Mouse (Mus musculus) 3T3-L1 (cell line): ENCODE measurements around the gene Rbbp4.
A peak's percentile ranks its signal among the peaks of the same experiment; 100 is the strongest.
"Not testable (repeated sequence)": the region's sequence is repeated elsewhere in the genome, so short reads cannot be mapped to it uniquely, and the experiment has no call there.

Experiments
- DNase-seq: peaks from one replicate; pipeline ENCODE4 v3.0.0-alpha.2; 2015; ENCODE audit warnings: low read depth, low spot score

The Rbbp4 gene

GRCm38 (mm10) chr4:129335216-129336074 lies at the start of gene Rbbp4, which contains the start of gene Zbtb8os:
Rbbp4 (minus strand) TSS chr4:129335370.
Zbtb8os (plus strand) TSS chr4:129335695.
- DNase-seq, result peak; percentile 97

- peak; percentile 32 for DNase-seq
Measured at GRCm38 (mm10) chr4:129384440-129384839, 49.3 kb upstream of the Rbbp4 start.

DNA sequence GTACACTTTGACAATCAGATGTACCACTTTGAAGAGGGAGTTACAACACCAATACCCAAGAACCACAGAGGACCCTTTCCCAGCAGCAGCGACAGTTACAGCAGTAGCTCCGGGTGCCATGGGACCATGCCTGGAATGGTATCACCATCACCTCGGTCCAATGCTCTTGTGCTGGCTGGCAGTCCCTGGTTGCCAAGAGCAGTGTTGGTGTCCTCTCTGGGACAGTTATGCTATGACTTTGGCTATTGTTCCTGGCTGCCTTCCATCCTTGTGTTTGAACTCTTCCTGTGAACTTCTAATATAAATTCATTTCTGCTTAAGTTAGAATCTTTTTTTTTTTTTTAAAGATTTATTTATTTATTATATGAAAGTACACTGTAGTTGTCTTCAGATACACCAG lies 48.4 kb upstream of the Rbbp4 start:
- no peak for DNase-seq

DNA sequence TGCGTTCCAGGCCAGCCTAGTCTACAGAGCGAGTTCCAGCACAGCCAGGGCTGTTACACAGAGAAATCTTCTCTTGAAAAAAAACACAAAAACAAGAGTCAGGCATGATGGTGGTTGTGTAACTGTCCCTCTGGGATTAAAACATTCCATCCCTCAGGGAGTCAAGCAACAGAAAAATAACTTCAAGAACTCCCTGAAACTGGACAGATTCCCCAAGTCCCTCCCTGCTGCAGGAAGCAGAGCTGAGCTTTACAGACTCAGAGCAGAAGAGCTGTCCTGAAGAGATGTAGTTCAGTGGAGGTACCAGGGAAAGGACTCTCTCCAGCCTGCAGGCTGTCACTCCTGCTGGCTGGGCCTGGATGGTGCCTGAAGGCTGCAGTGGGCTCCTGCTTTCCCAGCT lies 47.3 kb upstream of the Rbbp4 start:
- DNase-seq, result peak; percentile 39

DNA sequence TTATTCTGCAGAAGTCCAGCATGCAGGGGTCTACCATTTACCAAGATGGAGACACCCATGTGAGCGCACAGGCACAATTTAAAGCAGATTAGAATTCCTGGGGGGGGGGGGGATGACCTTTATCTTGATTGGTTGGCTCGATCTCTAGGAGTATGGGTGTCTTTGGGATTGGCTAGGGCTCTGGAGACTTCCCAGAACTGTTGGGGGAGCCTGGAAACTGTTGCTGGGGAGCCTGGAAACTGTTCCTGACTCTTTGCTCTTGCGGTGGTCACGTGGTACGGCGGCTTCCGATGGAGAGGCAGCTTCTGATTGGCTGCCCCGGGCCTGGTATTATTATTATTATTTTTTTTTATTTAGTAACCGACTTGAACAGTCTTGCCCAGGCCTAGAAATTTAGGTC lies 46.9 kb upstream of the Rbbp4 start:
- DNase-seq, result no peak

GRCm38 (mm10) chr4:129381148-129381547 lies 46.0 kb upstream of the Rbbp4 start:
- no peak for DNase-seq

GRCm38 (mm10) chr4:129379805-129380204 lies 44.6 kb upstream of the Rbbp4 start:
- DNase-seq, result no peak

GRCm38 (mm10) chr4:129377601-129378390 lies 42.6 kb upstream of the Rbbp4 start, which contains the start of gene Zbtb8a:
Zbtb8a (minus strand) TSS chr4:129378116.
- peak; percentile 52 for DNase-seq

GRCm38 (mm10) chr4:129376961-129377545 lies 41.9 kb upstream of the Rbbp4 start:
- DNase-seq, result peak; percentile 28

DNA sequence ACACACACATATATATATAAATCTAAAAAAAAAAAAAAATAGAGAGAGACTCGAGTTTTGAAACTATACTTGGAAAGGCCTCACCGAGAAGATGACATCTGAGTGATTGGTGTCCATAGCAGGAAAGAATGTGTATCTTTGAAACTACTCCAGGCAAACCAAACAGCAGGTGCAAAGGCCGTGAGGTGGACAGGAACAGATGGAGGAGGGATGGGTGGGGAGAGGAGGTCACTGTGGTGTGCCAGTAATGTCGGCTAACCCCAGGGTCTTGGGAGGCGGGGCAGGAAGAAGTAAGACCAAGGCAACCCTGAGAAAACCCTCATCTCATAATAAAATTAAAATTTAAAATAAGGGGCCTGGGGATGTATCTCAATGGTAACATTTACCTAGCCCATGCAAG lies 40.7 kb upstream of the Rbbp4 start:
- no peak for DNase-seq

GRCm38 (mm10) chr4:129375000-129375399 lies 39.8 kb upstream of the Rbbp4 start:
- no peak for DNase-seq

DNA sequence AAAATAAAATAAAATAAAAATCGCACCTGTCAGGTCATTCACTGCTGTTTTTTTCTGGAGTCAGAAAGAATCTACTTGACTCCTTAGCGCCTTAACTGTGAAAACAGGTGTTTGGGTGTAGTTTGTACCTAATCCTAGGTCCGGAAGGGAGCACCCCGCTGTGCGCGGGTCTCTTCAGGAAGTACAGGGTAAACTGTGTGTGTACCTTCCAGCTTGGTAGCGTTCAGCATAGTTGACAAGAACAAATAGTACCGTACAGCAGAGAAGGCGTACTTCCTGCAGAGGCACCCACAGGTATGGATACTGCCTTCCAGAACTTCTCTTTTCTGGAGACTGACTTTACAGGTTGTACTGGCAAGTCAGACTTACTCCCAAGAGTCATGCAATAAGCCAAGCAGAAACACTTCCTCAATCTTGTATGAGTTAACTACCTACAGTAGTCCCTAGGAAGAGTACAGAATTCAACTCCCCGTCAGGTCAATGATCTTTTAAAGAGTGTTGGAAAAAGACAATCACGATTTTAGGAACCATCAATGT lies 39.1 kb upstream of the Rbbp4 start:
- DNase-seq, result no peak

DNA sequence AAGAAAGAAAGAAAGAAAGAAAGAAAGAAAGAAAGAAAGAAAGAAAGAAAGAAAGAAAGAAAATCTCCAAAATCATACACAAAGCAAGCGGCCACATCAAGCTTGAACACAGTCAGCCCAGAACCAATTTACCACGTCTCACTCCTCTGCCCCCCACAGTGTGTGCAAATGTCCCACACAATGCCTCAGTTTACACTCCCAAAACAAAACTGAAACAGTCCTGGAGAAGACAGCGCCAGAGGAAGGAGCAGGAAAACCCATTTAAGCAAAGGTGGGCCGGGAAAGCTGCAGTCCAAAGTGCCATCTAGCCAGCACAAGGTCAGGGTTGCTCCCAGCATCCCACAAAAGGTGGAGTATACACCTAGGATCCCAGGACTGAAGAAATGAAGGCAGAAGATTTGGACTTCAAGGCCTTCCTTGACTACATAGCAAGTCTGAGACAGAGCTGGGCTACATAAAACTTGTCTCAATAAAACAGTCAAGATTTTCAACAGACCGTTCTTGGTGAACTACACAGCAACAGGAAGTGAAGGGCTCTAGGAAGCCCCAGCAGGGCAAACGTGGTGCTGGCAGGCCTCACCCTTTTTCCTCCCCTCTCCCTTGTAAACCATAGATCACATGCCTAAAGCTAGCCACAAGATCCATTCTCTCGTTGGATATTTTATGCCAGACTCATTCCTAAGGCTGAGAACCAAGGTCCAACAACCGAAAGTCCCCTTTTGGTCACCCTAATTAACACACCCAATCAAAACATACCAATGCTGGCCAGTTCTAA lies 38.2 kb upstream of the Rbbp4 start:
- peak; percentile 10 for DNase-seq

DNA sequence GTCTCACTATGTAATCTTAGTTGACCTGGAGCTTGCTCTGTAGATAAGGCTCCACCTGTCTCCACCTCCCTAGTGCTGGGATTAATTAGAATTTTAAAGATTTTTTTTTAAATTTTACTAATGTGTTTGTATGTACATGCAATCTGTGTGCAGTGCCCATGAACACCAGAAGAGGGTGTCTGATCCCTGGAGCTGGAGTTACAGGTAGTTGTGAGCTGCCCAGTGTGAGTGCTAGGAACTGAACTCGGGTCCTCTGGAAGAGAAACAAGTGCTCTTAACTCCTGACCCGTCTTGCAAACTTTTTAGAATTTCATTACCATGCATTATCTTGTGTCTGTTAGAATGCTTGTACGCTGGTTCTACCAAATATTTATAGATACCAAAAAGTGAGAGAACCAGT lies 36.2 kb upstream of the Rbbp4 start:
- no peak for DNase-seq

DNA sequence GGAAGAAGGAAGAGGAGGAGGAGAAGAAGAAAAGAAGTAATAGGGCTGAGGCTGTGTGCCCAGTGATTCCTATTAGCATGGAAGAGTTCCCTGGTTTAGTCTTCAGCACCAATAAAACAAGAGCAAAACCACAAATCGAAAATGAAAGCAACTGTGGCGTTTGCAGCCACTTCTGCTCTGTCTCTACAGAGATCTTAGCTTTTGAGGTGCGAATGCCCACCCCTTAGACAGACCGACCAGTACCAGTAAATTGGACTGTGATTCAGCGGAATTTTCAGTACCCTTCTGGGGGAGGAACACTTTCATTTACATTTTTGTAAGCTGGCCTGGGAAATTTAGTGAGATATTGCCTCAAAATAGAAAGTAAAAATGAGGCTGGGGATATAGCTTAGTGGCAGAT lies 30.1 kb upstream of the Rbbp4 start:
- DNase-seq, result peak; percentile 26

DNA sequence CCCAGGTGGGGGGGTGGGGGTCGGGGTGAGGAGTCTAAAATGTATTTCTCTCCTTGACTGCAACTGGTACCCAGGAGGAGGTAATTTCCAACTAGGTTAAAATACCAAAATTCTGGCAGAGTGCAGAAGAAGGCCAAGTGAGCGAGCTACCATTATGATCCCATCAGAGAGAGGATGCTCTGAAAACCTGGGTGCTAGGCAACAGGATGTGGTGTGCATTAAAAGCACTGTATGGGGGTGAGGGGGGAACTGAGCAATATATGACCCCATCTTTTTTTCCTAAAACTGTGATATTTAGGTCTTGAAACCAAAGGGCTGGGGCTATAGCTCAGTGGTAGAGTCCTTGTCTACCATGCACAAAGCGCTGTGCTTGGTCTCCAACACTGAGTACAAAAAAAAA lies 29.2 kb upstream of the Rbbp4 start:
- no peak for DNase-seq

DNA sequence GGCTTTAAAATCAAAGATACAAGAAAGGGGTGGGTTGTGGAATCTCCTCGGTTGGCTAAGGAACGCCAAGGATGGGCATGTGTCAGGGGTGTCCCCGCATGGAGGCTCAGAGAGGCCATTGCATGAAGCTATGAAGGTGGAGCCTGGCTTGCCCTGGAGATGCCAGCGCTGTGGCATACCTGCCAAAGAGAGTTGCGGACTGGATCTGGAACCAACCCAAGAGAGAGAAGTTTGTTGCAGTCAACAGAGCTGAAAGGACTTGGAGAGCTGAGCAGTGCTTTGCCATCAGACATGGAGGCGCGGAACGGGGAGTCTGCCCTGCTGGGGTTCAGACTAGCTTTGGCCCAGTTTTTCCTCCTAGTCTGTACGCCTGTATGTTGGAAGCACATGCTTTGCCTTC lies 28.3 kb upstream of the Rbbp4 start:
- DNase-seq, result no peak

- no peak for DNase-seq
Measured at GRCm38 (mm10) chr4:129362771-129363170, 27.6 kb upstream of the Rbbp4 start.

DNA sequence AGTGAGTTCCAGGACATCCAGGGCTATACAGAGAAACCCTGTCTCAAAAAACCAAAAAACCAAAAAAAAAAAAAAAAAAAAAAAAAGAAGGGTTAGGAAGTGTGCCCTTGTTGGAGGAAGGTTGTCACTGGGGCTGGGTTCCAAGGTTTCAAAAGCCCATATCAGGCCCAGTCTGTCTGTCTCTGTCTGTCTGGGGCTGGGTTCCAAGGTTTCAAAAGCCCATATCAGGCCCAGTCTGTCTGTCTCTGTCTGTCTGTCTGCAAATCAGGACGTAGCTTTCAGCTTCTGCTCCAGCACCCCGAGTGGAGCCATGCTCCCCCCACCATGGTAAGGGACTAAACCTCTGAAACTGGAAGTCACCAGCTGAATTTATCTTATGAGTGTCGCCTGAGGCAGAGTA lies 27.1 kb upstream of the Rbbp4 start:
- DNase-seq, result not testable (repeated sequence)

GRCm38 (mm10) chr4:129357613-129358163 lies 22.5 kb upstream of the Rbbp4 start:
- no peak for DNase-seq

GRCm38 (mm10) chr4:129354236-129354635 lies 19.1 kb upstream of the Rbbp4 start:
- DNase-seq, result no peak
